Mouse (Mus musculus) left cerebral cortex, adult 2 months (tissue): ENCODE data around the gene Clpx. TPM values are rescaled to one million over a fixed set of nuclear protein-coding genes. Genes with fewer than 3 reads are reported as not detected.

Source experiments
- DNase-seq, 2 experiments: peaks; one replicate each; pipeline ENCODE4 v3.0.0; 2021 to 2022; ENCODE audit warnings: low spot score in 2 of 2, mixed read lengths in 1 of 2; ENCODE audit errors: extremely low spot score in 1 of 2
- H3K27ac ChIP-seq: fragments of 200-600 bp; 2 replicates; pipeline ENCODE4 v1.8.1; 2022
- H3K4me3 ChIP-seq: fragments of 200-600 bp; 2 replicates; pipeline ENCODE4 v1.8.1; 2022
- CTCF ChIP-seq: fragments of 200-600 bp; IDR thresholded peaks from 2 replicates; pipeline ENCODE4 v1.8.1; 2022; ENCODE audit warnings: antibody characterized with exemption, mild to moderate bottlenecking, moderate library complexity
- intact Hi-C: fragments of 180-260 bp; cut with DNase I; formaldehyde crosslinking; loops from one replicate; pipeline ENCODE4 v1.15.1; 2025
- total RNA-seq, 2 experiments: library from RNA; stranded (reverse); gene quantifications; 2 replicates each; pipeline ENCODE4 v1.2.3; 2021

The Clpx gene
- total RNA-seq, 2 experiments from 2014 or later = 29.6 to 34.5 TPM

DNA sequence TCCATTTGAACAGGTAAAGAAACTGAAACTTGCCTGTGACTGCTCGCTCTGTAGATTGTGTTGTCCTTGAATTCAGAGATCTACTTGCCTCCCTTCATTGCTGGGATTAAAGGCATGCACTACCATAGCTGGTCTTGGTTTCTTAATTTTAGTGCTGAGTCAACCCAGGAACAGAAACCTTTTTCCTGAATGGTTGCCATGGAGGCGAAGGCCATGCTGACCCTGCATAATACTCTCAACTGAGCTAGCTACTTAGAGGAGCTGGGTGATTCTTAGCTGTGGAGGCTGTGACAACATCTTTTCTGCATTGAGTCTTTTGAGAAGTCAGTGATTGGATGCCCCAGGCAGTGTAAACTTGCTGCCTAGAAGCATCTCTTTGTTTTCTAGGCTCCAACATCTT lies 62.9 kb downstream of the Clpx start:
- TF ChIP-seq CTCF = no peak
- no peak for DNase-seq
- Histone ChIP-seq H3K27ac (no peak overlapping the region), H3K4me3 (no peak overlapping the region)
- intact Hi-C loops = no loop called here

DNA sequence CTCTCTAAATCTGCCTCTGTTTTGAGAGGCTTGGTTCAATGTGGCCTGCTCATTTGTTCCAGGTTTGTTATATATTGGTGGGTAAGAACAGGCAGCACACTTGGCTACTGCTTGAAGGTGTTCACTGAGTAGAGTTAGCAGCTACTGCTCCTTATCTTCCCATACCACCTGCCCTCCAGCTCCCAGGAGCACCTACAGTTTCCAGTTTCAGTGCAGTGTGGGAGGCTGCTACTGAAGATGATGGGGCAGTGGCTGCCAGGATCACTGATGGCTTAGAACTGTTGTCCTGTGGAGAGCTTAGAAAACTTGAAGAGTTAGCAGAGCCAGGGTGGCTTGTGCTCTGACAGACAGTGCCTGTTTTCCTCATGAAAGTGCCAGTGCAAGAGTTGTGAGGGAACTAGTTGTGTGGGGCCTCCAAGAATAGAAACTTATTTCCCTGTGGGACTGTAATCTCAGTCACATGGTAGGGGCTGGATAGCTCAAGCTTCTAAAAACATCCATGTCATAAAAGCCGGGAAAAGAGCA lies 65.0 kb downstream of the Clpx start:
- TF ChIP-seq CTCF = no peak
- Histone ChIP-seq H3K27ac (no peak overlapping the region), H3K4me3 (no peak overlapping the region)
- no peak for DNase-seq
- intact Hi-C loops = no loop called here

- intact Hi-C loops = no loop called here
- Histone ChIP-seq H3K27ac (no peak within 1 kb of the TSS), H3K4me3 (no peak within 1 kb of the TSS)
- DNase-seq = no peak
- no peak for TF ChIP-seq CTCF
These were observed 66.8 kb downstream of the Clpx start, which contains the start of gene Ubap1l for GRCm38 (mm10) chr9:65360641-65361448. Gene Ubap1l, plus strand, starts transcription at chr9:65361041.

DNA sequence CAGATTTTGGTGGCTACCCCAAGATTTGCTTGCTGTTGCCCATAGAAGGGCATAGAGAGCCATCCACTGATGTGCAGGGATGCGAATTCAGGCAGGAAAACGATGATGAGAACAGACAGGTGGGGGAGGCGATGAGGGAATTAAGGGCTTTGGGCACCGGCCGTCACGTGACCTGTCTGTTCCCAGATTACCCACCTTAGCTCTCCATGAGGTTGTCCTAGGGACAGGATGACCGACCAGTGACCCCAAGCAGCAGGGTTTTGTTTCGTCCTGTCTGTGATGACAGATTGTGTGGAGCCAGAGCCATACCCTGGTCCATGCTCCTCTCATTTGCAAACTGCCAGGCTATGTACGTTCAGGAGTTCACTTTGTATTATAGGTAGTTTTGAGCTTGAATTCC lies 69.6 kb downstream of the Clpx start:
- H3K4me3 ChIP-seq = no peak overlapping the region
- DNase-seq = no peak
- no peak overlapping the region for H3K27ac ChIP-seq
- intact Hi-C loops = no loop called here
- no peak for TF ChIP-seq CTCF

DNA sequence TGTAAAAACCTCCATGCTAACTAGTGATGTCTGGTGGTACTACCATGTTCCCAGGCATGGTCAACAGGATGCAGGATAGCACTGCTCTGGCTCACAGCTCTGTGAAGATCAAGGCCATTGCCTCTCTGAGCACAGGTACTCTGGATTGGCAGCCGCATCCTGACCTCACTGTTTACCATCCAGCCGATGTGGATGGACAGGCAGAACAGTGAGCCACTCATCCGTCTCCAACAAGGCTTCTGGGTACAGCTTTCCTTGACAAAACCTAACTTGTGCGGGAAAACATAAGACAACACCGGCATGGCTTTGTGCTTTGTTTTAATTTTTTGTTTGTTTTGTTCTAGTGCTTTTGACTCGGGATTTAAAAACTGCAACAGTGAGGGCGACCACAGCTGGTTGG lies 71.7 kb downstream of the Clpx start:
- H3K4me3 ChIP-seq = no peak overlapping the region
- intact Hi-C loops = no loop called here
- no peak for TF ChIP-seq CTCF
- H3K27ac ChIP-seq = no peak overlapping the region
- no peak for DNase-seq

DNA sequence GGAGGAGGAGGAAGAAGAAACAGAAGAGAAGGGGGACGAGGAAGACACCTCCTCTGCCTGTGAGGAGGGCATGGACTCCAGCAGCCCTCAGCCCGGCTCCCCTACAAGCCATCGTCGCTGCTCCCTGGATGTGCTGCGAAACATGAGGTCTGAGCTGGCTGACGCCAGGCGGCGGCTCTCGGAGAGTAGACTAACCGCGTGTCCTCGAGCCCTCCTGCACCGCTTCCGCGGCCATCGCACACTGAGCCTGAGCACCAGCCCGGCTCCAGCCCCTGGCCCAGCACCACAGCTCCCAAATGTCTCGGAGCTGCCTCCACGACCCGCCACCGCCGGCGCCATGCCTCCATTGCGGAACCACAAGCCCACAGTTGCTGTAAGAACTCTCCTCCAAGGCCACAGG lies 77.7 kb downstream of the Clpx start:
- TF ChIP-seq CTCF = no peak

DNA sequence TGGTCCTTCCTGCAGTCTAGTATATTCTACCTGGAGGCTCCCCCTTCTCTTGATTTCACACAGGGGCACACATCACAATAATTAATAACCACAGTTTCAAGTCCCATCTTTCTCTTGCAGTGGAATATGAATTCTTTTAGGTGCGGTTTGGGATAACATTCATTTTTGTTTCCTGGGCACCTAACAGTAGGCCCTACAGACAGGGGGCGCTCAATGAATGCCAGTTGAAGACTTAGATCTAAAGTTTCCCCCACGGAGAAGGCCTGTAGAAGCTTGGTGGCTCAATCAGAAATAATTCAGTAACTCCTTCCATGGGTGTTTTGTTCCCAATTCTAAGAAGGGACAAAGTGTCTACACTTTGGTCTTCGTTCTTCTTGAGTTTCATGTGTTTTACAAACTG lies 78.4 kb downstream of the Clpx start:
- Histone ChIP-seq H3K27ac (no peak overlapping the region), H3K4me3 (no peak overlapping the region)
- intact Hi-C loops = loop anchor here (1.0 kb wide), 1 partner anchor 60 kb away; no protein-coding TSS in a partner anchor
- DNase-seq = no peak
- peak; percentile 65 for TF ChIP-seq CTCF

More for the DNA sequence above, 77.7 kb downstream of the Clpx start:
- no peak for DNase-seq
- intact Hi-C loops = loop anchor here (1.0 kb wide), 1 partner anchor 61 kb away; no protein-coding TSS in a partner anchor
- Histone ChIP-seq H3K4me3 (no peak overlapping the region), H3K27ac (no peak overlapping the region)

- Histone ChIP-seq H3K4me3 (no peak overlapping the region), H3K27ac (peak overlapping the region; percentile 59)
- DNase-seq = no peak
- TF ChIP-seq CTCF = no peak
- intact Hi-C loops = no loop called here
These were observed 80.6 kb downstream of the Clpx start for GRCm38 (mm10) chr9:65374468-65375162.

DNA sequence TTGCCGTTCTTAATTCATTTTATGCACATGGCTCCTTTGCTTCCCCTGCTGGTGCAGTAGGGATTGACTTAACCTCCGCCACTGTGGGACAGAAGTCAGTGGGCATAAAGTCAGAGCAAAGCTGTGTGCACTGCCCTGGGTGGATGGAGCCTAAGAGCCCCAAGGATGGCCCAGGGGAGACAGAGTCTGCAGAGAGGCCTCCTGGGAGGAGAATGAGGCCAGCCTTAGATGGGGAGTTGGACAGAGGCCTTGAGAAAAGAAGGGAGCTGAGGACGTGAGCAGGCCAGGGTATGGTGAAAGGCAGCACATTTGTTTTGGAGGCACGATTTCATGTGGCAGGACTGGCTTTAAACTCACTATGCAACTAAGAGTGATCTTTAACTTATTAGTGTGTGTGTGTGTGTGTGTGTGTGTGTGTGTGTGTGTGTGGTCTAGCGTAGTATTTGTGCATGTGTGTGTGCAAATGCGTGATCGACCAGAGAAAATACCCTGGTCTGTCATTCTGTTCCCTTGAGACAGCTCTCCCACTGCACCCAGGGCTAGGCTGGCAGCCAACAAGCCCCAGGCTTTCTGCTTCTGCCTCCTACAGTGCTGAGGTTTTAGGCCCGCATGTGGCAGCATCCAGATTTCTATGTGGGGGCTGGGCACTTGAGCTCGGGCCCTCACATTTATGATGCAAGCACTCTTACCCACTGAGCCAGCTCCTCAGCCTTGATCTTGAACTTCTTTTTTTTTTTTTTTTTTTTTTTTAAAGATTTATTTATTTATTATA lies 81.3 kb downstream of the Clpx start:
- intact Hi-C loops = no loop called here

More for the DNA sequence above, 81.3 kb downstream of the Clpx start:
- H3K4me3 ChIP-seq = no peak overlapping the region
- TF ChIP-seq CTCF = no peak; the same call in 1 of the 2 replicates
- peak overlapping the region; percentile 59; the same call in 1 of the 2 replicates for H3K27ac ChIP-seq
- peak; percentile 55 to 57 for DNase-seq

Other genes with a start within 250 kb of the Clpx start
- 10 to 100 TPM; 31.8 to 33.7 TPM for gene Igdcc4, start 192.8 kb upstream of the Clpx start, total RNA-seq
- gene Igdcc3, start 153.1 kb upstream of the Clpx start, total RNA-seq = 1 to 10 TPM; 2.0 to 2.5 TPM
- 1 to 10 TPM; 3.6 to 4.0 TPM for gene Parp16, start 98.9 kb upstream of the Clpx start, total RNA-seq
- under 1 TPM in 1 of 2 experiments, not detected in 1; 0.21 TPM for gene Cilp, start 29.1 kb upstream of the Clpx start, total RNA-seq
- gene Pdcd7, start 51.8 kb downstream of the Clpx start, total RNA-seq = 10 to 100 TPM; 29.3 to 30.9 TPM
- 1 to 10 TPM; 4.5 to 7.4 TPM for gene Ubap1l, start 66.8 kb downstream of the Clpx start, total RNA-seq
- gene Kbtbd13, start 97.4 kb downstream of the Clpx start, total RNA-seq = under 1 TPM; 0.14 to 0.25 TPM
- 1 to 10 TPM; 2.3 to 3.2 TPM for gene Rasl12, start 104.2 kb downstream of the Clpx start, total RNA-seq
- not detected for gene Slc51b, start 128.7 kb downstream of the Clpx start, total RNA-seq
- gene Mtfmt, start 141.5 kb downstream of the Clpx start, total RNA-seq = 10 to 100 TPM; 16.1 to 18.0 TPM
- 10 to 100 TPM; 25.9 to 30.9 TPM for gene Spg21, start 166.7 kb downstream of the Clpx start, total RNA-seq
- gene Ankdd1a, start 225.9 kb downstream of the Clpx start, total RNA-seq = 1 to 10 TPM; 2.7 to 3.5 TPM